In genomic region chr7:30589435-30590301, GRCm38 (mm10) we compare ENCODE assay signal across 8 mouse cellular contexts. TPM values are rescaled to one million over a fixed set of nuclear protein-coding genes. Genes with fewer than 3 reads are reported as not detected.
DNase-seq lines count a peak whose midpoint lies in the region; ATAC-seq and TF ChIP-seq lines count a peak whose summit lies in the region.

No protein-coding gene starts in this region.

- peaks cover 58% of the 10 kb centered on the region for H3K79me2 ChIP-seq in CH12.LX (replicated peaks; ENCODE audit: control insufficient read depth, extremely low read depth, insufficient read depth, poor library complexity, severe bottlenecking)

- TF ChIP-seq CTCF in CH12.LX (conservative IDR thresholded peaks at IDR 0.05 in 1 of 2, IDR thresholded peaks at IDR 0.05 in 1 of 2; ENCODE audit: low read depth in 2 of 2, low read length in 2 of 2) = peak; percentile 72 to 93
- peak; percentile 93 for TF ChIP-seq CTCF in liver, embryonic 14.5 days (IDR thresholded peaks at IDR 0.05; ENCODE audit: low read depth)
- peak; percentile 96 for TF ChIP-seq CTCF in stomach, postnatal 0 days (IDR thresholded peaks at IDR 0.05; ENCODE audit: low read depth)

- H3K9me3 ChIP-seq in CH12.LX (replicated peaks; ENCODE audit: low read length) = no peaks in the 10 kb centered on the region
- no peaks in the 10 kb centered on the region for H3K9me3 ChIP-seq in forebrain, embryonic 10.5 days
- no peaks in the 10 kb centered on the region for H3K9me3 ChIP-seq in heart, embryonic 14.5 days (ENCODE audit: control insufficient read depth, low read length)
- H3K9me3 ChIP-seq in liver, embryonic 14.5 days (ENCODE audit: control insufficient read depth, low read length) = no peaks in the 10 kb centered on the region
- H3K9me3 ChIP-seq in neural tube, embryonic 11.5 days (ENCODE audit: control insufficient read depth, low read length) = no peaks in the 10 kb centered on the region
- no peaks in the 10 kb centered on the region for H3K9me3 ChIP-seq in stomach, postnatal 0 days (ENCODE audit: control insufficient read depth, low read length)

- peak overlapping the region; percentile 100 for H3K27ac ChIP-seq in CH12.LX (ENCODE audit: insufficient read depth, low read depth)
- peak overlapping the region; percentile 99 for H3K27ac ChIP-seq in forebrain, embryonic 10.5 days
- H3K27ac ChIP-seq in heart, embryonic 14.5 days (replicated peaks in 1 of 2; ENCODE audit: control insufficient read depth in 1 of 2, insufficient read depth in 1 of 2, low read depth in 2 of 2, low read length in 2 of 2) = peak overlapping the region; percentile 88 to 90
- H3K27ac ChIP-seq in liver, embryonic 14.5 days = peak overlapping the region; percentile 33
- H3K27ac ChIP-seq in neural tube, embryonic 11.5 days (ENCODE audit: low read depth, low read length) = peak overlapping the region; percentile 84
- peak overlapping the region; percentile 93 for H3K27ac ChIP-seq in stomach, postnatal 0 days (replicated peaks)

- H3K36me3 ChIP-seq in CH12.LX (replicated peaks in 1 of 2; ENCODE audit: control insufficient read depth in 1 of 2, insufficient read depth in 1 of 2, low read length in 1 of 2) = peaks cover 23 to 40% of the 10 kb centered on the region in 2 experiments
- peaks cover 23% of the 10 kb centered on the region for H3K36me3 ChIP-seq in forebrain, embryonic 10.5 days (replicated peaks)
- peaks cover 21% of the 10 kb centered on the region for H3K36me3 ChIP-seq in heart, embryonic 14.5 days (ENCODE audit: control insufficient read depth, insufficient read depth, low read length)
- peaks cover 14% of the 10 kb centered on the region for H3K36me3 ChIP-seq in liver, embryonic 14.5 days (replicated peaks; ENCODE audit: control insufficient read depth, insufficient read depth, low read depth)
- peaks cover 10% of the 10 kb centered on the region; the same call in 1 of the 2 replicates for H3K36me3 ChIP-seq in neural tube, embryonic 11.5 days (ENCODE audit: control insufficient read depth, insufficient read depth, low read length)
- H3K36me3 ChIP-seq in stomach, postnatal 0 days (ENCODE audit: control insufficient read depth, insufficient read depth, low read length) = peaks cover 8% of the 10 kb centered on the region

- H3K27me3 ChIP-seq in CH12.LX (replicated peaks) = no peaks in the 10 kb centered on the region
- no peaks in the 10 kb centered on the region for H3K27me3 ChIP-seq in forebrain, embryonic 10.5 days (ENCODE audit: poor library complexity, severe bottlenecking)
- H3K27me3 ChIP-seq in heart, embryonic 14.5 days (ENCODE audit: control insufficient read depth, insufficient read depth, low read length) = peaks cover 4% of the 10 kb centered on the region
- no peaks in the 10 kb centered on the region for H3K27me3 ChIP-seq in liver, embryonic 14.5 days (ENCODE audit: control insufficient read depth, insufficient read depth, low read length)
- no peaks in the 10 kb centered on the region for H3K27me3 ChIP-seq in neural tube, embryonic 11.5 days (ENCODE audit: control insufficient read depth, insufficient read depth, low read length)
- no peaks in the 10 kb centered on the region for H3K27me3 ChIP-seq in stomach, postnatal 0 days (ENCODE audit: control insufficient read depth, insufficient read depth, low read length)

- WGBS in forebrain, embryonic 10.5 days = 31% methylated on average over 40 of the region's 40 CpGs
- WGBS in heart, embryonic 14.5 days = 26% methylated on average over 38 of the region's 40 CpGs
- 28% methylated on average over 40 of the region's 40 CpGs for WGBS in liver, embryonic 14.5 days (ENCODE audit: insufficient replicate concordance)
- 24% methylated on average over 40 of the region's 40 CpGs for WGBS in neural tube, embryonic 11.5 days
- 19% methylated on average over 40 of the region's 40 CpGs for WGBS in stomach, postnatal 0 days

- peaks cover 7 to 35% of the 10 kb centered on the region in 2 experiments; a peak in 3 of 4 replicates for H3K4me1 ChIP-seq in CH12.LX (ENCODE audit: control insufficient read depth in 1 of 2, insufficient read depth in 2 of 2)
- H3K4me1 ChIP-seq in forebrain, embryonic 10.5 days = peaks cover 40% of the 10 kb centered on the region
- peaks cover 3 to 15% of the 10 kb centered on the region in 2 experiments; a peak in 3 of 4 replicates for H3K4me1 ChIP-seq in heart, embryonic 14.5 days (ENCODE audit: control insufficient read depth in 2 of 2, insufficient read depth in 2 of 2, low read length in 2 of 2)
- H3K4me1 ChIP-seq in liver, embryonic 14.5 days (replicated peaks; ENCODE audit: control insufficient read depth in 2 of 2, insufficient read depth in 2 of 2, low read length in 1 of 2) = peaks cover 10 to 22% of the 10 kb centered on the region in 2 experiments
- peaks cover 13% of the 10 kb centered on the region for H3K4me1 ChIP-seq in neural tube, embryonic 11.5 days (ENCODE audit: control insufficient read depth, insufficient read depth, low read length)
- H3K4me1 ChIP-seq in stomach, postnatal 0 days (replicated peaks; ENCODE audit: control insufficient read depth, insufficient read depth) = peaks cover 3% of the 10 kb centered on the region; the same call in 1 of the 2 replicates

- TF ChIP-seq POLR2A in CH12.LX (IDR thresholded peaks at IDR 0.05; ENCODE audit: low read depth, low read length) = no peak

- peak; percentile 87 for TF ChIP-seq RAD21 in CH12.LX (IDR thresholded peaks at IDR 0.05; ENCODE audit: low read depth, low read length)

- in situ Hi-C loops in CH12.LX (cut with MboI; ENCODE audit: low pct_ligation_motif_present, low pct_unique_long_range_greater_than_20kb, low sequenced_read_pairs) = no loop called here

- H3K9ac ChIP-seq in CH12.LX (ENCODE audit: insufficient read depth, low read depth) = peak overlapping the region; percentile 74
- H3K9ac ChIP-seq in heart, embryonic 14.5 days (ENCODE audit: low read length) = peak overlapping the region; percentile 96
- peak overlapping the region; percentile 98 for H3K9ac ChIP-seq in liver, embryonic 14.5 days (replicated peaks)
- H3K9ac ChIP-seq in neural tube, embryonic 11.5 days (ENCODE audit: low read length) = peak overlapping the region; percentile 56
- H3K9ac ChIP-seq in stomach, postnatal 0 days (ENCODE audit: low read length) = peak overlapping the region; percentile 62

- dilution Hi-C loops in CH12.LX (cut with MboI; ENCODE audit: extremely low pct_ligation_motif_present, extremely low pct_unique_long_range_greater_than_20kb, low sequenced_read_pairs) = no loop called here

- H3K4me3 ChIP-seq in CH12.LX (replicated peaks in 1 of 3; ENCODE audit: low read depth in 2 of 3, low read length in 2 of 3, poor library complexity in 1 of 3) = peak overlapping the region; percentile 84 to 93 (median 89)
- H3K4me3 ChIP-seq in forebrain, embryonic 10.5 days = peak overlapping the region; percentile 98
- peak overlapping the region; percentile 77 to 94 for H3K4me3 ChIP-seq in heart, embryonic 14.5 days (ENCODE audit: control insufficient read depth in 1 of 2, insufficient read depth in 1 of 2, low read depth in 1 of 2, low read length in 2 of 2)
- H3K4me3 ChIP-seq in liver, embryonic 14.5 days (ENCODE audit: insufficient read depth in 1 of 2, low read depth in 2 of 2, low read length in 2 of 2) = peak overlapping the region; percentile 80 to 94
- H3K4me3 ChIP-seq in neural tube, embryonic 11.5 days (ENCODE audit: low read depth, low read length) = peak overlapping the region; percentile 73
- H3K4me3 ChIP-seq in stomach, postnatal 0 days (ENCODE audit: low read depth, low read length) = peak overlapping the region; percentile 94

- no peak for TF ChIP-seq EP300 in CH12.LX (IDR thresholded peaks at IDR 0.05; ENCODE audit: low read length)
- no peak for TF ChIP-seq EP300 in liver, embryonic 14.5 days (IDR thresholded peaks at IDR 0.05; ENCODE audit: low read depth)
- TF ChIP-seq EP300 in stomach, postnatal 0 days (optimal IDR thresholded peaks at IDR 0.05) = no peak

- peak overlapping the region; percentile 93 for H3K4me2 ChIP-seq in CH12.LX (ENCODE audit: insufficient read depth, low read depth, poor library complexity, severe bottlenecking)
- H3K4me2 ChIP-seq in heart, embryonic 14.5 days (ENCODE audit: low read length) = peak overlapping the region; percentile 82
- H3K4me2 ChIP-seq in liver, embryonic 14.5 days (ENCODE audit: low read depth) = peak overlapping the region; percentile 90
- peak overlapping the region; percentile 90 for H3K4me2 ChIP-seq in neural tube, embryonic 11.5 days (ENCODE audit: low read depth)
- peak overlapping the region; percentile 90 for H3K4me2 ChIP-seq in stomach, postnatal 0 days (replicated peaks; ENCODE audit: low read depth)

- ATAC-seq in heart, embryonic 14.5 days (ENCODE audit: insufficient number of reproducible peaks, insufficient read depth, low FRiP score, low read depth) = peak; percentile 55
- ATAC-seq in liver, embryonic 14.5 days (ENCODE audit: insufficient read depth) = peak; percentile 31
- peak; percentile 74 for ATAC-seq in neural tube, embryonic 11.5 days (ENCODE audit: insufficient read depth, low FRiP score, low TSS enrichment)
- ATAC-seq in stomach, postnatal 0 days (ENCODE audit: low FRiP score, low TSS enrichment) = peak; percentile 50

- peak; percentile 75 for DNase-seq in CH12.LX (ENCODE audit: extremely low read depth)
- DNase-seq in c-Kit-positive CD71-positive TER-119-negative erythroid progenitor cells, embryonic 14.5 days (ENCODE audit: low read depth) = peak; percentile 71
- peak; percentile 87 for DNase-seq in forebrain, embryonic 10.5 days (ENCODE audit: extremely low spot score, low spot score)
- DNase-seq in kidney, postnatal 10 days = peak; percentile 94
- DNase-seq in liver, embryonic 14.5 days (ENCODE audit: low read depth in 3 of 3, low spot score in 3 of 3) = peak; percentile 60 to 71 (median 62)
- peak; percentile 89 for DNase-seq in neural tube, embryonic 11.5 days (ENCODE audit: low spot score)
- peak; percentile 89 for DNase-seq in stomach, postnatal 0 days (ENCODE audit: low spot score)

RNA-seq across cellular contexts. Expression of gene Kmt2b, which starts 1.1 kb away (rescaled TPM):
- total RNA-seq in CH12.LX (2012; rRNA removed) (17.2 and 18.3 TPM in 2 replicates), CH12.LX (2014; rRNA removed) (4.8 and 8.4 TPM in 2 replicates)
- 31.0 and 32.8 TPM in 2 replicates for polyA plus RNA-seq in CH12.LX (2012; ENCODE audit: insufficient read length, low read depth)
- 10.1 and 10.4 TPM in 2 replicates for polyA plus RNA-seq in forebrain, embryonic 10.5 days (2016; fragmentation: Nextera tagmentation; extraction: Ambion mirVana)
- 8.0 and 9.7 TPM in 2 replicates for polyA plus RNA-seq in heart, embryonic 14.5 days (2014; fragmentation: Nextera tagmentation; extraction: Ambion mirVana)
- 10.4 and 12.7 TPM in 2 replicates for polyA plus RNA-seq in liver, embryonic 14.5 days (2012; rRNA removed)
- polyA plus RNA-seq in liver, embryonic 14.5 days (2014; fragmentation: Nextera tagmentation; extraction: Ambion mirVana) = 3.4 and 4.2 TPM in 2 replicates
- 11.5 and 11.9 TPM in 2 replicates for polyA plus RNA-seq in neural tube, embryonic 11.5 days (2014; fragmentation: Nextera tagmentation; extraction: Ambion mirVana)
- 3.3 and 3.7 TPM in 2 replicates for polyA plus RNA-seq in stomach, postnatal 0 days (2015; fragmentation: Nextera tagmentation; extraction: Ambion mirVana)

RNA-seq across cellular contexts. Expression of gene Zbtb32, which starts 9.0 kb away (rescaled TPM):
- total RNA-seq in CH12.LX (2012; rRNA removed) (183 TPM in 2 replicates), CH12.LX (2014; rRNA removed) (156 and 173 TPM in 2 replicates)
- 171 and 178 TPM in 2 replicates for polyA plus RNA-seq in CH12.LX (2012; ENCODE audit: insufficient read length, low read depth)
- 0.09 and 0.20 TPM in 2 replicates for polyA plus RNA-seq in forebrain, embryonic 10.5 days (2016; fragmentation: Nextera tagmentation; extraction: Ambion mirVana)
- polyA plus RNA-seq in heart, embryonic 14.5 days (2014; fragmentation: Nextera tagmentation; extraction: Ambion mirVana) = 0.11 and 0.19 TPM in 2 replicates
- 0.04 and 0.06 TPM in 2 replicates for polyA plus RNA-seq in liver, embryonic 14.5 days (2012; rRNA removed)
- polyA plus RNA-seq in liver, embryonic 14.5 days (2014; fragmentation: Nextera tagmentation; extraction: Ambion mirVana) = 0.20 TPM in 1 of 2 replicates, not detected in the other
- polyA plus RNA-seq in neural tube, embryonic 11.5 days (2014; fragmentation: Nextera tagmentation; extraction: Ambion mirVana) = 0.18 TPM in 1 of 2 replicates, not detected in the other
- polyA plus RNA-seq in stomach, postnatal 0 days (2015; fragmentation: Nextera tagmentation; extraction: Ambion mirVana) = 1.6 and 1.8 TPM in 2 replicates

RNA-seq across cellular contexts. Expression of gene Upk1a, which starts 23.0 kb away (rescaled TPM):
- total RNA-seq in CH12.LX (2012; rRNA removed) (6.5 and 10.9 TPM in 2 replicates), CH12.LX (2014; rRNA removed) (0.47 and 0.49 TPM in 2 replicates)
- polyA plus RNA-seq in CH12.LX (2012; ENCODE audit: insufficient read length, low read depth) = 1.8 and 2.3 TPM in 2 replicates
- polyA plus RNA-seq in forebrain, embryonic 10.5 days (2016; fragmentation: Nextera tagmentation; extraction: Ambion mirVana) = 0.68 and 0.71 TPM in 2 replicates
- polyA plus RNA-seq in heart, embryonic 14.5 days (2014; fragmentation: Nextera tagmentation; extraction: Ambion mirVana) = 0.32 TPM in 1 of 2 replicates, not detected in the other
- 0.29 and 0.67 TPM in 2 replicates for polyA plus RNA-seq in liver, embryonic 14.5 days (2012; rRNA removed)
- polyA plus RNA-seq in liver, embryonic 14.5 days (2014; fragmentation: Nextera tagmentation; extraction: Ambion mirVana) = not detected in 2 replicates
- 4.8 TPM in 2 replicates for polyA plus RNA-seq in neural tube, embryonic 11.5 days (2014; fragmentation: Nextera tagmentation; extraction: Ambion mirVana)
- polyA plus RNA-seq in stomach, postnatal 0 days (2015; fragmentation: Nextera tagmentation; extraction: Ambion mirVana) = 0.71 and 0.92 TPM in 2 replicates

RNA-seq across cellular contexts. Expression of gene Igflr1, which starts 24.4 kb away (rescaled TPM):
- total RNA-seq in CH12.LX (2012; rRNA removed) = 0.92 and 1.3 TPM in 2 replicates
- not detected in 2 replicates for total RNA-seq in CH12.LX (2014; rRNA removed)
- polyA plus RNA-seq in CH12.LX (2012; ENCODE audit: insufficient read length, low read depth) = 0.65 TPM in 1 of 2 replicates, not detected in the other
- 5.9 and 7.1 TPM in 2 replicates for polyA plus RNA-seq in forebrain, embryonic 10.5 days (2016; fragmentation: Nextera tagmentation; extraction: Ambion mirVana)
- polyA plus RNA-seq in heart, embryonic 14.5 days (2014; fragmentation: Nextera tagmentation; extraction: Ambion mirVana) = 2.4 and 2.7 TPM in 2 replicates
- polyA plus RNA-seq in liver, embryonic 14.5 days (2012; rRNA removed) = 1.5 and 1.8 TPM in 2 replicates
- polyA plus RNA-seq in liver, embryonic 14.5 days (2014; fragmentation: Nextera tagmentation; extraction: Ambion mirVana) = 0.53 and 1.2 TPM in 2 replicates
- polyA plus RNA-seq in neural tube, embryonic 11.5 days (2014; fragmentation: Nextera tagmentation; extraction: Ambion mirVana) = 1.3 and 3.6 TPM in 2 replicates
- 1.3 and 1.4 TPM in 2 replicates for polyA plus RNA-seq in stomach, postnatal 0 days (2015; fragmentation: Nextera tagmentation; extraction: Ambion mirVana)

RNA-seq across cellular contexts. Expression of gene Psenen, which starts 26.2 kb away (rescaled TPM):
- total RNA-seq in CH12.LX (2012; rRNA removed) (55.2 and 59.2 TPM in 2 replicates), CH12.LX (2014; rRNA removed) (83.6 and 92.7 TPM in 2 replicates)
- 101 and 121 TPM in 2 replicates for polyA plus RNA-seq in CH12.LX (2012; ENCODE audit: insufficient read length, low read depth)
- polyA plus RNA-seq in forebrain, embryonic 10.5 days (2016; fragmentation: Nextera tagmentation; extraction: Ambion mirVana) = 124 and 126 TPM in 2 replicates
- polyA plus RNA-seq in heart, embryonic 14.5 days (2014; fragmentation: Nextera tagmentation; extraction: Ambion mirVana) = 101 and 107 TPM in 2 replicates
- polyA plus RNA-seq in liver, embryonic 14.5 days (2012; rRNA removed) = 55.8 and 63.5 TPM in 2 replicates
- 59.1 and 64.6 TPM in 2 replicates for polyA plus RNA-seq in liver, embryonic 14.5 days (2014; fragmentation: Nextera tagmentation; extraction: Ambion mirVana)
- polyA plus RNA-seq in neural tube, embryonic 11.5 days (2014; fragmentation: Nextera tagmentation; extraction: Ambion mirVana) = 97.8 and 106 TPM in 2 replicates
- 185 and 197 TPM in 2 replicates for polyA plus RNA-seq in stomach, postnatal 0 days (2015; fragmentation: Nextera tagmentation; extraction: Ambion mirVana)

Comparison
In these comparisons a context has a peak if more than half of its experiments do, and no peak if none do; other contexts are left out.
1. Peak in every context shown above with its lines: DNase-seq, ATAC-seq, H3K4me3 ChIP-seq and H3K27ac ChIP-seq.
2. H3K27ac ChIP-seq: peak in every context shown above with its lines; median percentile 100 in CH12.LX; 99 in forebrain, embryonic 10.5 days; 93 in stomach, postnatal 0 days; 89 in heart, embryonic 14.5 days; 84 in neural tube, embryonic 11.5 days; 33 in liver, embryonic 14.5 days.
3. RNA of gene Zbtb32, which starts 9.0 kb away (polyA plus RNA-seq): 171 to 178 TPM in CH12.LX; 1.6 to 1.8 TPM in stomach, postnatal 0 days, 0.09 to 0.20 TPM in forebrain, embryonic 10.5 days, 0.18 TPM in neural tube, embryonic 11.5 days, 0.11 to 0.19 TPM in heart, embryonic 14.5 days and 0.04 to 0.20 TPM in liver, embryonic 14.5 days; every median in the first group is over 10 times any median in the second.